Mouse (Mus musculus): Measurements from ENCODE around the gene Svop. TPM values are rescaled to one million over a fixed set of nuclear protein-coding genes. Genes with fewer than 3 reads are reported as not detected.

Gene Svop
- polyA plus RNA-seq, 1 experiment, result 0.04 TPM

- Histone ChIP-seq H3K79me3 (ENCODE audit: low read depth) (peaks cover 2% of the 10 kb centered on the region), H3K4me3 (ENCODE audit: insufficient read depth, poor library complexity, severe bottlenecking) (peak overlapping the region; percentile 52), H3K27me3 (ENCODE audit: control insufficient read depth, insufficient read depth, insufficient read length) (no peaks in the 10 kb centered on the region), H3ac (ENCODE audit: control insufficient read depth, insufficient read length, low read depth) (peak overlapping the region; percentile 77), H3K36me3 (ENCODE audit: control insufficient read depth, insufficient read depth) (peaks cover 4% of the 10 kb centered on the region), H3K79me2 (ENCODE audit: control insufficient read depth, insufficient read depth) (no peaks in the 10 kb centered on the region)
- TF ChIP-seq MYOD1 (IDR thresholded peaks at IDR 0.05; ENCODE audit: control insufficient read depth, insufficient read length, low read depth), result no peak
- TF ChIP-seq FOSL1 (IDR thresholded peaks at IDR 0.05; ENCODE audit: insufficient read depth, low read length, poor library complexity, severe bottlenecking), result no peak
- no peak for TF ChIP-seq CTCF (IDR thresholded peaks at IDR 0.05; ENCODE audit: control insufficient read depth, insufficient read depth, insufficient read length)
- no peak for TF ChIP-seq MYOG (IDR thresholded peaks at IDR 0.05; ENCODE audit: control insufficient read depth, extremely low read depth, insufficient read length)
- TF ChIP-seq USF1 (IDR thresholded peaks at IDR 0.05; ENCODE audit: low read depth), result no peak
- no peak for TF ChIP-seq CEBPB (IDR thresholded peaks at IDR 0.05; ENCODE audit: low read depth)
- TF ChIP-seq MAX (IDR thresholded peaks at IDR 0.05), result no peak
Measured at GRCm38 (mm10) chr5:113993031-113993486, 98.3 kb downstream of the Svop start.

GRCm38 (mm10) chr5:113992339-113992831 is 99.0 kb downstream of the Svop start:
- Histone ChIP-seq H3K36me3 (ENCODE audit: control insufficient read depth, insufficient read depth) (peaks cover 4% of the 10 kb centered on the region), H3K79me2 (ENCODE audit: control insufficient read depth, insufficient read depth) (no peaks in the 10 kb centered on the region), H3K4me3 (ENCODE audit: insufficient read depth, poor library complexity, severe bottlenecking) (peak overlapping the region; percentile 52), H3K27me3 (ENCODE audit: control insufficient read depth, insufficient read depth, insufficient read length) (no peaks in the 10 kb centered on the region), H3K79me3 (ENCODE audit: low read depth) (peaks cover 2% of the 10 kb centered on the region), H3ac (ENCODE audit: control insufficient read depth, insufficient read length, low read depth) (peak overlapping the region; percentile 77)
- no peak for TF ChIP-seq MYOG (IDR thresholded peaks at IDR 0.05; ENCODE audit: control insufficient read depth, extremely low read depth, insufficient read length)
- TF ChIP-seq CEBPB (IDR thresholded peaks at IDR 0.05; ENCODE audit: low read depth), result no peak
- TF ChIP-seq MAX (IDR thresholded peaks at IDR 0.05), result no peak
- TF ChIP-seq USF1 (IDR thresholded peaks at IDR 0.05; ENCODE audit: low read depth), result no peak
- no peak for TF ChIP-seq MYOD1 (IDR thresholded peaks at IDR 0.05; ENCODE audit: control insufficient read depth, insufficient read length, low read depth)
- TF ChIP-seq CTCF (IDR thresholded peaks at IDR 0.05; ENCODE audit: control insufficient read depth, insufficient read depth, insufficient read length), result no peak
- no peak for TF ChIP-seq FOSL1 (IDR thresholded peaks at IDR 0.05; ENCODE audit: insufficient read depth, low read length, poor library complexity, severe bottlenecking)

- peaks cover 4% of the 10 kb centered on the region for H3K36me3 ChIP-seq (ENCODE audit: control insufficient read depth, insufficient read depth)
- H3ac ChIP-seq (ENCODE audit: control insufficient read depth, insufficient read length, low read depth), result no peak overlapping the region
- TF ChIP-seq USF1 (IDR thresholded peaks at IDR 0.05; ENCODE audit: low read depth) (no peak), FOSL1 (IDR thresholded peaks at IDR 0.05; ENCODE audit: insufficient read depth, low read length, poor library complexity, severe bottlenecking) (peak; percentile 29), MAX (IDR thresholded peaks at IDR 0.05) (no peak), MYOD1 (IDR thresholded peaks at IDR 0.05; ENCODE audit: control insufficient read depth, insufficient read length, low read depth) (peak; percentile 5), CTCF (IDR thresholded peaks at IDR 0.05; ENCODE audit: control insufficient read depth, insufficient read depth, insufficient read length) (no peak), MYOG (IDR thresholded peaks at IDR 0.05; ENCODE audit: control insufficient read depth, extremely low read depth, insufficient read length) (no peak), CEBPB (IDR thresholded peaks at IDR 0.05; ENCODE audit: low read depth) (peak; percentile 53)
- H3K79me3 ChIP-seq (ENCODE audit: low read depth), result peaks cover 2% of the 10 kb centered on the region
- H3K4me3 ChIP-seq (ENCODE audit: insufficient read depth, poor library complexity, severe bottlenecking), result no peak overlapping the region
- H3K79me2 ChIP-seq (ENCODE audit: control insufficient read depth, insufficient read depth), result no peaks in the 10 kb centered on the region
- H3K27me3 ChIP-seq (ENCODE audit: control insufficient read depth, insufficient read depth, insufficient read length), result no peaks in the 10 kb centered on the region
Measured at GRCm38 (mm10) chr5:113991141-113991540, 100.2 kb downstream of the Svop start.

GRCm38 (mm10) chr5:113990593-113990992 is 100.8 kb downstream of the Svop start:
- H3K79me3 ChIP-seq (ENCODE audit: low read depth), result peaks cover 2% of the 10 kb centered on the region
- H3ac ChIP-seq (ENCODE audit: control insufficient read depth, insufficient read length, low read depth), result no peak overlapping the region
- H3K4me3 ChIP-seq (ENCODE audit: insufficient read depth, poor library complexity, severe bottlenecking), result no peak overlapping the region
- H3K79me2 ChIP-seq (ENCODE audit: control insufficient read depth, insufficient read depth), result no peaks in the 10 kb centered on the region
- peaks cover 4% of the 10 kb centered on the region for H3K36me3 ChIP-seq (ENCODE audit: control insufficient read depth, insufficient read depth)
- TF ChIP-seq MYOG (IDR thresholded peaks at IDR 0.05; ENCODE audit: control insufficient read depth, extremely low read depth, insufficient read length) (no peak), CTCF (IDR thresholded peaks at IDR 0.05; ENCODE audit: control insufficient read depth, insufficient read depth, insufficient read length) (no peak), CEBPB (IDR thresholded peaks at IDR 0.05; ENCODE audit: low read depth) (no peak), MAX (IDR thresholded peaks at IDR 0.05) (no peak), FOSL1 (IDR thresholded peaks at IDR 0.05; ENCODE audit: insufficient read depth, low read length, poor library complexity, severe bottlenecking) (no peak), MYOD1 (IDR thresholded peaks at IDR 0.05; ENCODE audit: control insufficient read depth, insufficient read length, low read depth) (no peak), USF1 (IDR thresholded peaks at IDR 0.05; ENCODE audit: low read depth) (no peak)
- H3K27me3 ChIP-seq (ENCODE audit: control insufficient read depth, insufficient read depth, insufficient read length), result no peaks in the 10 kb centered on the region

GRCm38 (mm10) chr5:113989437-113990024 is 101.8 kb downstream of the Svop start:
- Histone ChIP-seq H3K27me3 (ENCODE audit: control insufficient read depth, insufficient read depth, insufficient read length) (no peaks in the 10 kb centered on the region), H3K79me3 (ENCODE audit: low read depth) (peaks cover 2% of the 10 kb centered on the region), H3ac (ENCODE audit: control insufficient read depth, insufficient read length, low read depth) (no peak overlapping the region), H3K4me3 (ENCODE audit: insufficient read depth, poor library complexity, severe bottlenecking) (no peak overlapping the region), H3K79me2 (ENCODE audit: control insufficient read depth, insufficient read depth) (no peaks in the 10 kb centered on the region), H3K36me3 (ENCODE audit: control insufficient read depth, insufficient read depth) (peaks cover 4% of the 10 kb centered on the region)
- TF ChIP-seq CTCF (IDR thresholded peaks at IDR 0.05; ENCODE audit: control insufficient read depth, insufficient read depth, insufficient read length), result no peak
- TF ChIP-seq CEBPB (IDR thresholded peaks at IDR 0.05; ENCODE audit: low read depth), result no peak
- no peak for TF ChIP-seq MYOD1 (IDR thresholded peaks at IDR 0.05; ENCODE audit: control insufficient read depth, insufficient read length, low read depth)

Measured in C2C12 (cell line).